Mouse (Mus musculus) brain, embryonic 14.5 days (tissue): ENCODE data around the gene Jtb.

Experiments
- CTCF ChIP-seq: fragments of 200-500 bp; IDR thresholded peaks from 2 replicates; pipeline ENCODE4 v1.5.1; 2012; ENCODE audit warnings: inconsistent platforms, mild to moderate bottlenecking, moderate library complexity, borderline replicate concordance; ENCODE audit not compliant: insufficient read depth, insufficient read length; ENCODE audit errors: extremely low read depth
- POLR2A ChIP-seq: fragments of 200-500 bp; IDR thresholded peaks from 2 replicates; pipeline ENCODE4 v1.6.1; 2012; ENCODE audit warnings: mild to moderate bottlenecking, inconsistent platforms, borderline replicate concordance; ENCODE audit not compliant: poor library complexity, insufficient read depth, insufficient read length, severe bottlenecking; ENCODE audit errors: extremely low read depth

- 0 out of 2 replicates have a peak, but pooled peaks have one; percentile 23 for TF ChIP-seq POLR2A
- TF ChIP-seq CTCF, result no peak
Observed at GRCm38 (mm10) chr3:90220531-90220951, 10.9 kb upstream of the Jtb start.
